Mouse (Mus musculus) MEL (cell line): ENCODE results near the gene Gipr. TPM values are rescaled to one million over a fixed set of nuclear protein-coding genes. Genes with fewer than 3 reads are reported as not detected.
A peak's percentile ranks its signal among the peaks of the same experiment; 100 is the strongest.

Experiments used
- DNase-seq: peaks from one replicate; pipeline ENCODE4 v3.0.0; 2011; ENCODE audit warnings: low read depth, low spot score
- H3K27ac ChIP-seq: 2 replicates; pipeline ENCODE4 v1.5.1; 2012; ENCODE audit warnings: low read depth, mild to moderate bottlenecking, control low read depth, low read length, moderate library complexity; ENCODE audit not compliant: control insufficient read depth
- H3K27me3 ChIP-seq, 2 experiments: fragments of 150-350 bp in 1 of 2; sonication (generic) in 1 of 2; 2 replicates each; pipeline ENCODE4 v1.6.1; 2012; ENCODE audit warnings: low read length in 2 of 2, mild to moderate bottlenecking in 2 of 2, improper control_type of control experiment in 1 of 2, moderate library complexity in 1 of 2; ENCODE audit not compliant: insufficient read depth in 2 of 2, control insufficient read depth in 1 of 2
- H3K36me3 ChIP-seq, 2 experiments: 2 replicates each; pipeline ENCODE4 v1.6.1; 2012 to 2014; ENCODE audit warnings: low read length in 2 of 2, improper control_type of control experiment in 1 of 2, inconsistent platforms in 1 of 2, mild to moderate bottlenecking in 1 of 2; ENCODE audit not compliant: insufficient read depth in 2 of 2, control insufficient read depth in 1 of 2
- H3K4me1 ChIP-seq, 2 experiments: fragments of 150-350 bp in 1 of 2; sonication (generic) in 1 of 2; 2 replicates each; pipeline ENCODE4 v1.6.1; 2012; ENCODE audit warnings: low read length in 2 of 2, improper control_type of control experiment in 1 of 2, mild to moderate bottlenecking in 1 of 2; ENCODE audit not compliant: insufficient read depth in 2 of 2, control insufficient read depth in 1 of 2
- H3K4me3 ChIP-seq, 2 experiments: fragments of 150-350 bp in 1 of 2; sonication (generic) in 1 of 2; 2 replicates each; pipeline ENCODE4 v1.5.1; 2012; ENCODE audit warnings: low read depth in 2 of 2, low read length in 2 of 2, mild to moderate bottlenecking in 2 of 2, moderate library complexity in 2 of 2, control low read depth in 1 of 2, improper control_type of control experiment in 1 of 2; ENCODE audit not compliant: control insufficient read depth in 1 of 2, insufficient read depth in 1 of 2
- H3K79me2 ChIP-seq: 2 replicates; pipeline ENCODE4 v1.6.1; 2012; ENCODE audit warnings: mild to moderate bottlenecking, low read length, moderate library complexity; ENCODE audit not compliant: control insufficient read depth, poor library complexity, insufficient read depth
- H3K9ac ChIP-seq: 2 replicates; pipeline ENCODE4 v1.6.1; 2012; ENCODE audit warnings: low read depth, mild to moderate bottlenecking, control low read depth, low read length, moderate library complexity; ENCODE audit not compliant: control insufficient read depth, poor library complexity, severe bottlenecking
- H3K9me3 ChIP-seq: fragments of 150-350 bp; sonication (generic); replicated peaks from 2 replicates; pipeline ENCODE4 v1.6.1; 2012; ENCODE audit warnings: mild to moderate bottlenecking, low read length, improper control_type of control experiment, moderate library complexity; ENCODE audit not compliant: insufficient read depth
- BHLHE40 ChIP-seq: IDR thresholded peaks from 2 replicates; pipeline ENCODE4 v1.6.1; 2012; ENCODE audit warnings: low read depth, mild to moderate bottlenecking, inconsistent platforms, low read length, improper control_type of control experiment, borderline replicate concordance
- E2F4 ChIP-seq: IDR thresholded peaks from 2 replicates; pipeline ENCODE4 v1.6.1; 2011; ENCODE audit warnings: low read depth, low read length, improper control_type of control experiment, borderline replicate concordance
- ELF1 ChIP-seq: IDR thresholded peaks from 2 replicates; pipeline ENCODE4 v1.6.1; 2014; ENCODE audit warnings: low read depth, mild to moderate bottlenecking, inconsistent platforms, low read length, improper control_type of control experiment, moderate library complexity
- ETS1 ChIP-seq: IDR thresholded peaks from 2 replicates; pipeline ENCODE4 v1.6.1; 2012; ENCODE audit warnings: low read depth, mild to moderate bottlenecking, inconsistent platforms, low read length, improper control_type of control experiment, moderate library complexity
- MAX ChIP-seq: IDR thresholded peaks from 2 replicates; pipeline ENCODE4 v1.6.1; 2011; ENCODE audit warnings: low read length, improper control_type of control experiment
- MXI1 ChIP-seq: IDR thresholded peaks from 2 replicates; pipeline ENCODE4 v1.6.1; 2011; ENCODE audit warnings: mild to moderate bottlenecking, low read depth, low read length, improper control_type of control experiment
- NRF1 ChIP-seq: IDR thresholded peaks from 2 replicates; pipeline ENCODE4 v1.6.1; 2014; ENCODE audit warnings: low read depth, mild to moderate bottlenecking, inconsistent platforms, low read length, improper control_type of control experiment, moderate library complexity; ENCODE audit not compliant: poor library complexity, insufficient read depth, severe bottlenecking
- POLR2AphosphoS5 ChIP-seq: IDR thresholded peaks from 2 replicates; pipeline ENCODE4 v1.6.1; 2012; ENCODE audit warnings: low read depth, borderline replicate concordance, mild to moderate bottlenecking, inconsistent platforms, low read length, moderate library complexity, mixed read lengths
- SIN3A ChIP-seq: IDR thresholded peaks from 2 replicates; pipeline ENCODE4 v1.6.1; 2012; ENCODE audit warnings: low read length, improper control_type of control experiment, inconsistent platforms
- SMC3 ChIP-seq: IDR thresholded peaks from 2 replicates; pipeline ENCODE4 v1.6.1; 2011; ENCODE audit warnings: low read depth, low read length, improper control_type of control experiment
- TAL1 ChIP-seq: IDR thresholded peaks from 2 replicates; pipeline ENCODE4 v1.6.1; 2012; ENCODE audit warnings: mild to moderate bottlenecking, inconsistent platforms, low read length, moderate library complexity, mixed read lengths
- TBP ChIP-seq: IDR thresholded peaks from 2 replicates; pipeline ENCODE4 v1.8.0; 2011; ENCODE audit warnings: low read depth, low read length, improper control_type of control experiment
- USF1 ChIP-seq: IDR thresholded peaks from 2 replicates; pipeline ENCODE4 v1.6.1; 2014; ENCODE audit warnings: low read depth, mild to moderate bottlenecking, inconsistent platforms, low read length, improper control_type of control experiment, moderate library complexity
- ZC3H11A ChIP-seq: IDR thresholded peaks from 2 replicates; pipeline ENCODE4 v1.6.1; 2012; ENCODE audit warnings: low read depth, mild to moderate bottlenecking, inconsistent platforms, low read length, improper control_type of control experiment
- ZKSCAN1 ChIP-seq: IDR thresholded peaks from 2 replicates; pipeline ENCODE4 v1.6.1; 2012; ENCODE audit warnings: low read depth, mild to moderate bottlenecking, inconsistent platforms, low read length, improper control_type of control experiment, moderate library complexity
- ZMIZ1 ChIP-seq: IDR thresholded peaks from 2 replicates; pipeline ENCODE4 v1.6.1; 2012; ENCODE audit warnings: low read depth, mild to moderate bottlenecking, inconsistent platforms, low read length, improper control_type of control experiment, moderate library complexity
- polyA plus RNA-seq, 2 experiments: library from polyadenylated mRNA; stranded (reverse) in 1 of 2; unstranded in 1 of 2; fragments of >175 nt in 1 of 2; fragments of >200 nt in 1 of 2; gene quantifications; 2 replicates each; pipeline versions ENCODE4 v1.2.1 to v1.2.4; 2012; ENCODE audit warnings: low replicate concordance in 2 of 2, low read depth in 1 of 2; ENCODE audit not compliant: insufficient read length in 2 of 2, insufficient read depth in 1 of 2, missing spikeins in 1 of 2
- total RNA-seq: library from RNA; depleted of rRNA; stranded (reverse); fragments of 300-350 nt; gene quantifications from 2 replicates; pipeline ENCODE4 v1.2.3, GENCODE M21; 2012

The Gipr gene
- total and polyA plus RNA-seq, 3 experiments: 0.65 to 2.1 TPM; not detected in 1

GRCm38 (mm10) chr7:19164978-19165377, 949 bp downstream of the Gipr start (continued):
- TF ChIP-seq MXI1: peak; percentile 95
- peak; percentile 29; the same call in 1 of the 2 replicates for TF ChIP-seq ETS1
- TF ChIP-seq BHLHE40: peak; percentile 99
- TF ChIP-seq ELF1: peak; percentile 29; the same call in 1 of the 2 replicates
- no peak for TF ChIP-seq TBP
- no peak for TF ChIP-seq POLR2AphosphoS5
- TF ChIP-seq SMC3: no peak
- no peak for TF ChIP-seq TAL1
- no peak for TF ChIP-seq ZMIZ1
- TF ChIP-seq ZKSCAN1: no peak
- TF ChIP-seq E2F4: no peak
- no peak for TF ChIP-seq NRF1

GRCm38 (mm10) chr7:19164189-19164588, 1.7 kb downstream of the Gipr start:
- 0 out of 2 replicates have a peak, but pooled peaks have one; percentile 10 for TF ChIP-seq SIN3A
- TF ChIP-seq MAX: 0 out of 2 replicates have a peak, but pooled peaks have one; percentile 35
- TF ChIP-seq ZC3H11A: no peak
- H3K9ac ChIP-seq: no peak overlapping the region
- peaks cover 6 to 28% of the 10 kb centered on the region in 2 experiments; a peak in 3 of 4 replicates for H3K4me1 ChIP-seq
- no peak overlapping the region for H3K27ac ChIP-seq
- DNase-seq: peak; percentile 94
- H3K27me3 ChIP-seq: no peaks in the 10 kb centered on the region
- no peaks in the 10 kb centered on the region for H3K79me2 ChIP-seq
- peak overlapping the region; percentile 24 to 34 for H3K4me3 ChIP-seq
- H3K9me3 ChIP-seq: no peaks in the 10 kb centered on the region
- H3K36me3 ChIP-seq: peaks cover 0 to 7% of the 10 kb centered on the region in 2 experiments; a peak in 2 of 4 replicates

DNA sequence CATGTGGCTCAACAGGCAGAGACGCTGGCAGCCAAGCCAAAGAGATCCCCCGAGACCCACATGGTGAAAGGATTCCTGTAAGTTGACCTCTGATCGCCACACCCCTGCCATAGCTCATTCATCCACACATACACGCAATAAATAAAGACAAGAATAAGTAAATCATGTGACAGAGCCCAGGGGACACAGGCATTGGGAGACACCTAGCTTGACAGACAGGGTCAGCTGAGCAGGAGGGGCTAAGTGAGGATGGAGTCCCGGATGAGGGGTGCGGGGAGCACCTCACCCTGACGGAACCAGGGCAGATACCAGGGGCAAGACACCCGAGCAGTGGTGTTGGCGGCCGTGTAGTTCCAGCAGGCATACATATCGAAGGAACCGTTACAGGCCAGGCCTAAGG, 2.2 kb downstream of the Gipr start:
- no peaks in the 10 kb centered on the region for H3K27me3 ChIP-seq
- no peak overlapping the region for H3K27ac ChIP-seq
- H3K9me3 ChIP-seq: no peaks in the 10 kb centered on the region
- TF ChIP-seq USF1 (peak; percentile 46; the same call in 1 of the 2 replicates), ELF1 (no peak)
- no peaks in the 10 kb centered on the region for H3K79me2 ChIP-seq
- no peak for DNase-seq
- H3K36me3 ChIP-seq: peaks cover 0 to 7% of the 10 kb centered on the region in 2 experiments; a peak in 2 of 4 replicates
- H3K9ac ChIP-seq: peak overlapping the region; percentile 37
- H3K4me3 ChIP-seq: peak overlapping the region; percentile 9 to 34
- H3K4me1 ChIP-seq: peaks cover 6 to 28% of the 10 kb centered on the region in 2 experiments; a peak in 3 of 4 replicates
